Mouse (Mus musculus): ENCODE measurements around the gene Ndufv3. TPM values are rescaled to one million over a fixed set of nuclear protein-coding genes. Genes with fewer than 3 reads are reported as not detected.

Gene Ndufv3
- polyA plus RNA-seq, 2 experiments = 65.5 to 194 TPM

GRCm38 (mm10) chr17:31565141-31566056, 45.5 kb downstream of the Ndufv3 start:
- no peaks in the 10 kb centered on the region; the same call in 1 of the 2 replicates for H3K36me3 ChIP-seq (replicated peaks; ENCODE audit: control insufficient read depth, insufficient read depth, low read depth)
- DNase-seq (ENCODE audit: low read depth in 3 of 3, low spot score in 3 of 3) = peak in 2 of 3 experiments; percentile 31 to 38
- no peaks in the 10 kb centered on the region for H3K27me3 ChIP-seq (ENCODE audit: control insufficient read depth, insufficient read depth, low read length)
- H3K9ac ChIP-seq (replicated peaks) = peak overlapping the region; percentile 87
- 1% methylated on average over 82 of the region's 88 CpGs for WGBS (ENCODE audit: insufficient replicate concordance)
- peak overlapping the region; percentile 81 for H3K4me2 ChIP-seq (ENCODE audit: low read depth)
- H3K4me3 ChIP-seq (ENCODE audit: insufficient read depth in 1 of 2, low read depth in 2 of 2, low read length in 2 of 2) = peak overlapping the region; percentile 68 to 78
- TF ChIP-seq EP300 (IDR thresholded peaks at IDR 0.05; ENCODE audit: low read depth) (no peak), CTCF (IDR thresholded peaks at IDR 0.05; ENCODE audit: low read depth) (no peak)
- H3K9me3 ChIP-seq (ENCODE audit: control insufficient read depth, low read length) = no peaks in the 10 kb centered on the region
- H3K4me1 ChIP-seq (replicated peaks; ENCODE audit: control insufficient read depth in 2 of 2, insufficient read depth in 2 of 2, low read length in 1 of 2) = peaks cover 17 to 18% of the 10 kb centered on the region in 2 experiments
- peak; percentile 36 for ATAC-seq (ENCODE audit: insufficient read depth)
- H3K27ac ChIP-seq = peak overlapping the region; percentile 88

- Histone ChIP-seq H3K27me3 (ENCODE audit: control insufficient read depth, insufficient read depth, low read length) (no peaks in the 10 kb centered on the region), H3K4me3 (ENCODE audit: insufficient read depth in 1 of 2, low read depth in 2 of 2, low read length in 2 of 2) (peak overlapping the region; percentile 14 to 78; a peak in 2 of 4 replicates), H3K27ac (no peak overlapping the region), H3K36me3 (replicated peaks; ENCODE audit: control insufficient read depth, insufficient read depth, low read depth) (no peaks in the 10 kb centered on the region; the same call in 1 of the 2 replicates), H3K4me2 (ENCODE audit: low read depth) (peak overlapping the region; percentile 81), H3K9me3 (ENCODE audit: control insufficient read depth, low read length) (no peaks in the 10 kb centered on the region), H3K4me1 (replicated peaks; ENCODE audit: control insufficient read depth in 2 of 2, insufficient read depth in 2 of 2, low read length in 1 of 2) (peaks cover 17 to 18% of the 10 kb centered on the region in 2 experiments), H3K9ac (replicated peaks) (peak overlapping the region; percentile 87)
- DNase-seq (ENCODE audit: low read depth in 3 of 3, low spot score in 3 of 3) (no peak), ATAC-seq (ENCODE audit: insufficient read depth) (no peak)
- 58% methylated on average over 6 of the region's 6 CpGs for WGBS (ENCODE audit: insufficient replicate concordance)
- TF ChIP-seq EP300 (IDR thresholded peaks at IDR 0.05; ENCODE audit: low read depth) = no peak
- no peak for TF ChIP-seq CTCF (IDR thresholded peaks at IDR 0.05; ENCODE audit: low read depth)
Observed at GRCm38 (mm10) chr17:31566276-31566675, 46.4 kb downstream of the Ndufv3 start.

- ATAC-seq (ENCODE audit: insufficient read depth) = no peak
- peaks cover 12% of the 10 kb centered on the region in 2 experiments for H3K4me1 ChIP-seq (replicated peaks; ENCODE audit: control insufficient read depth in 2 of 2, insufficient read depth in 2 of 2, low read length in 1 of 2)
- no peak overlapping the region for H3K27ac ChIP-seq
Observed at GRCm38 (mm10) chr17:31569756-31570155, 49.8 kb downstream of the Ndufv3 start.

GRCm38 (mm10) chr17:31570321-31570925, 50.5 kb downstream of the Ndufv3 start:
- 75% methylated on average over 9 of the region's 9 CpGs for WGBS (ENCODE audit: insufficient replicate concordance)
- TF ChIP-seq EP300 (IDR thresholded peaks at IDR 0.05; ENCODE audit: low read depth) (no peak), CTCF (IDR thresholded peaks at IDR 0.05; ENCODE audit: low read depth) (no peak)
- ATAC-seq (ENCODE audit: insufficient read depth) (peak; percentile 57), DNase-seq (ENCODE audit: low read depth in 3 of 3, low spot score in 3 of 3) (peak; percentile 55 to 60 (median 55))
- Histone ChIP-seq H3K27ac (no peak overlapping the region), H3K4me1 (replicated peaks; ENCODE audit: control insufficient read depth in 2 of 2, insufficient read depth in 2 of 2, low read length in 1 of 2) (peaks cover 12% of the 10 kb centered on the region in 2 experiments), H3K9me3 (ENCODE audit: control insufficient read depth, low read length) (no peaks in the 10 kb centered on the region), H3K9ac (replicated peaks) (no peak overlapping the region), H3K36me3 (replicated peaks; ENCODE audit: control insufficient read depth, insufficient read depth, low read depth) (no peaks in the 10 kb centered on the region; the same call in 1 of the 2 replicates), H3K4me2 (ENCODE audit: low read depth) (no peak overlapping the region), H3K4me3 (ENCODE audit: insufficient read depth in 1 of 2, low read depth in 2 of 2, low read length in 2 of 2) (no peak overlapping the region), H3K27me3 (ENCODE audit: control insufficient read depth, insufficient read depth, low read length) (no peaks in the 10 kb centered on the region)

More at GRCm38 (mm10) chr17:31569756-31570155, 49.8 kb downstream of the Ndufv3 start:
- no peaks in the 10 kb centered on the region for H3K9me3 ChIP-seq (ENCODE audit: control insufficient read depth, low read length)
- no peak overlapping the region for H3K4me2 ChIP-seq (ENCODE audit: low read depth)
- H3K9ac ChIP-seq (replicated peaks) = no peak overlapping the region
- H3K4me3 ChIP-seq (ENCODE audit: insufficient read depth in 1 of 2, low read depth in 2 of 2, low read length in 2 of 2) = no peak overlapping the region
- no peak for TF ChIP-seq CTCF (IDR thresholded peaks at IDR 0.05; ENCODE audit: low read depth)
- no peak for TF ChIP-seq EP300 (IDR thresholded peaks at IDR 0.05; ENCODE audit: low read depth)
- no peak for DNase-seq (ENCODE audit: low read depth in 3 of 3, low spot score in 3 of 3)
- WGBS (ENCODE audit: insufficient replicate concordance) = 73% methylated on average over 1 of the region's 1 CpGs
- H3K36me3 ChIP-seq (replicated peaks; ENCODE audit: control insufficient read depth, insufficient read depth, low read depth) = no peaks in the 10 kb centered on the region; the same call in 1 of the 2 replicates
- no peaks in the 10 kb centered on the region for H3K27me3 ChIP-seq (ENCODE audit: control insufficient read depth, insufficient read depth, low read length)

GRCm38 (mm10) chr17:31571689-31572088, 51.8 kb downstream of the Ndufv3 start:
- WGBS (ENCODE audit: insufficient replicate concordance) = 79% methylated on average over 5 of the region's 5 CpGs
- DNase-seq (ENCODE audit: low read depth in 3 of 3, low spot score in 3 of 3) (no peak), ATAC-seq (ENCODE audit: insufficient read depth) (no peak)
- peaks cover under 1 to 4% of the 10 kb centered on the region in 2 experiments; a peak in 3 of 4 replicates for H3K4me1 ChIP-seq (replicated peaks; ENCODE audit: control insufficient read depth in 2 of 2, insufficient read depth in 2 of 2, low read length in 1 of 2)
- H3K4me3 ChIP-seq (ENCODE audit: insufficient read depth in 1 of 2, low read depth in 2 of 2, low read length in 2 of 2) = no peak overlapping the region
- no peaks in the 10 kb centered on the region for H3K27me3 ChIP-seq (ENCODE audit: control insufficient read depth, insufficient read depth, low read length)
- no peak overlapping the region for H3K9ac ChIP-seq (replicated peaks)
- H3K27ac ChIP-seq = no peak overlapping the region
- H3K36me3 ChIP-seq (replicated peaks; ENCODE audit: control insufficient read depth, insufficient read depth, low read depth) = no peaks in the 10 kb centered on the region; the same call in 1 of the 2 replicates
- H3K9me3 ChIP-seq (ENCODE audit: control insufficient read depth, low read length) = no peaks in the 10 kb centered on the region
- H3K4me2 ChIP-seq (ENCODE audit: low read depth) = no peak overlapping the region
- TF ChIP-seq CTCF (IDR thresholded peaks at IDR 0.05; ENCODE audit: low read depth) (no peak), EP300 (IDR thresholded peaks at IDR 0.05; ENCODE audit: low read depth) (no peak)
